Mouse (Mus musculus) intestine, embryonic 15.5 days (tissue): ENCODE measurements around the gene Tfpi. TPM values are rescaled to one million over a fixed set of nuclear protein-coding genes. Genes with fewer than 3 reads are reported as not detected.
"Not testable (repeated sequence)": the region's sequence is repeated elsewhere in the genome, so short reads cannot be mapped to it uniquely, and the experiment has no call there.

Experiments used
- ATAC-seq: fragments of 200-750 bp; cut with Nextera tagmentation; 2 replicates; pipeline ENCODE4 v1.8.0; 2017; ENCODE audit warnings: moderate TSS enrichment, moderate library complexity
- H3K27ac ChIP-seq: fragments of 300-500 bp; sonication (generic); 2 replicates; pipeline ENCODE4 v1.5.1; 2015; ENCODE audit warnings: mild to moderate bottlenecking, inconsistent platforms
- H3K27me3 ChIP-seq: fragments of 300-500 bp; sonication (generic); replicated peaks from 2 replicates; pipeline ENCODE4 v1.6.1; 2015; ENCODE audit warnings: inconsistent platforms
- H3K36me3 ChIP-seq: fragments of 300-500 bp; sonication (generic); 2 replicates; pipeline ENCODE4 v1.6.1; 2015; ENCODE audit warnings: inconsistent platforms
- H3K4me1 ChIP-seq: fragments of 300-500 bp; sonication (generic); replicated peaks from 2 replicates; pipeline ENCODE4 v1.6.1; 2015; ENCODE audit warnings: inconsistent platforms
- H3K4me2 ChIP-seq: fragments of 300-500 bp; sonication (generic); replicated peaks from 2 replicates; pipeline ENCODE4 v1.6.1; 2015; ENCODE audit warnings: mild to moderate bottlenecking, inconsistent platforms
- H3K4me3 ChIP-seq: fragments of 300-500 bp; sonication (generic); replicated peaks from 2 replicates; pipeline ENCODE4 v1.5.1; 2015; ENCODE audit warnings: inconsistent platforms
- H3K9ac ChIP-seq: fragments of 300-500 bp; sonication (generic); 2 replicates; pipeline ENCODE4 v1.6.1; 2015; ENCODE audit warnings: inconsistent platforms
- H3K9me3 ChIP-seq: fragments of 300-500 bp; sonication (generic); 2 replicates; pipeline ENCODE4 v1.6.1; 2016; ENCODE audit warnings: inconsistent platforms
- WGBS: fragments of 180-500 bp; shearing (Covaris S2); methylation state at CpG from one replicate; pipeline ENCODE4 v1.1.7; 2015; 5-methylcytosine and 5-hydroxymethylcytosine counted together
- polyA plus RNA-seq: library from polyadenylated mRNA; unstranded; fragments of >200 nt; fragmentation: Nextera tagmentation; extraction: Ambion mirVana; gene quantifications from 2 replicates; pipeline ENCODE4 v1.2.1, GENCODE M21; 2015

Tfpi gene
- polyA plus RNA-seq, 1 experiment from 2014 or later = 46.9 TPM

DNA sequence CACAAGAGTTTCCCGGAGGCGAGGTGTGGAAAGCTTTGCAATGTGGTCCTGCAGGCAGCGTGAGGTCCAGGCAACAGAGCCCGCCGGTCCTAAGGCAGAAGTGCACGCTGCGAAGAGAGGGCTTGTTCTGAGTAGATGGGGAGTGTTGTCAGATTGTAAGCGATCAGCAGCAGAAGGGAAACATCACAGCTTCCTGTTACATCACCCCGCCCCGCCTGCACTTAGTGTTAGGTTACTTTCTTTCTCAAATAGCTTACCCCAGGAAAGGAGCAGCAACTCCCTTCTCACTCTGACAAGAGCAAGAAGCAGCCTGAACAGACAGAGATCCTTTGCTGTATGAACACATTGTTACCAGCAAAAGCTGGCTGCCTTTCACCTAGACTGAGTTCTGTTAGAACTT lies 51.4 kb downstream of the Tfpi start, which contains the start of gene Calcrl:
TSS of gene Calcrl (minus strand) at position 274 of the 400 bp plus-strand sequence.
- no peaks in the 10 kb centered on the region for H3K4me1 ChIP-seq
- H3K9ac ChIP-seq = peak within 1 kb of the TSS; percentile 30
- ATAC-seq = peak; percentile 95
- no peaks in the 10 kb centered on the region for H3K9me3 ChIP-seq
- H3K27me3 ChIP-seq = no peaks in the 10 kb centered on the region
- H3K4me2 ChIP-seq = peak within 1 kb of the TSS; percentile 64
- H3K36me3 ChIP-seq = no peaks in the 10 kb centered on the region
- 0% methylated on average over 10 of the region's 10 CpGs for WGBS
- peak within 1 kb of the TSS; percentile 74 for H3K27ac ChIP-seq
- H3K4me3 ChIP-seq = peak within 1 kb of the TSS; percentile 41

DNA sequence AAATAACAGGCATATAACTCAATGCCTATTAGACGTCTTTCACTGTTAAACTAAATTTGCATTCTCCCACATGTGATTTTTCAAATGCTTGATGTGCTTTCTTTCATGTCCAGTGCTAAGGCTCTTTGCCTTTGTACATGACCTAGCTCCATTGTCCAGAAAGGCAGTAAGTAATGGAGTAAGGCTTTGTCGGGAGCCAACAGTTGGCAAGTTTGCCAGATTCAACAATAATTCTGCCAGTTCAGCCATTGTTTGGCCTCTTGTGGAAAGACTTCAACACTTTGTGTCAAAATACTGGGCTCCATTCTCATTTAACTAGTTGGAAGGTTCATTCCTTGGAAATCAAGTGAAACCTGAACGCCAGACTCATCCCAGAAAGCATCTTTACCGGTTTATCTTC lies 60.1 kb downstream of the Tfpi start:
- WGBS = 86% methylated on average over 4 of the region's 4 CpGs
- Histone ChIP-seq H3K4me2 (no peak overlapping the region), H3K9ac (no peak overlapping the region), H3K36me3 (no peaks in the 10 kb centered on the region), H3K27me3 (no peaks in the 10 kb centered on the region), H3K4me1 (no peaks in the 10 kb centered on the region), H3K4me3 (no peak overlapping the region), H3K27ac (no peak overlapping the region), H3K9me3 (no peaks in the 10 kb centered on the region)
- no peak for ATAC-seq

DNA sequence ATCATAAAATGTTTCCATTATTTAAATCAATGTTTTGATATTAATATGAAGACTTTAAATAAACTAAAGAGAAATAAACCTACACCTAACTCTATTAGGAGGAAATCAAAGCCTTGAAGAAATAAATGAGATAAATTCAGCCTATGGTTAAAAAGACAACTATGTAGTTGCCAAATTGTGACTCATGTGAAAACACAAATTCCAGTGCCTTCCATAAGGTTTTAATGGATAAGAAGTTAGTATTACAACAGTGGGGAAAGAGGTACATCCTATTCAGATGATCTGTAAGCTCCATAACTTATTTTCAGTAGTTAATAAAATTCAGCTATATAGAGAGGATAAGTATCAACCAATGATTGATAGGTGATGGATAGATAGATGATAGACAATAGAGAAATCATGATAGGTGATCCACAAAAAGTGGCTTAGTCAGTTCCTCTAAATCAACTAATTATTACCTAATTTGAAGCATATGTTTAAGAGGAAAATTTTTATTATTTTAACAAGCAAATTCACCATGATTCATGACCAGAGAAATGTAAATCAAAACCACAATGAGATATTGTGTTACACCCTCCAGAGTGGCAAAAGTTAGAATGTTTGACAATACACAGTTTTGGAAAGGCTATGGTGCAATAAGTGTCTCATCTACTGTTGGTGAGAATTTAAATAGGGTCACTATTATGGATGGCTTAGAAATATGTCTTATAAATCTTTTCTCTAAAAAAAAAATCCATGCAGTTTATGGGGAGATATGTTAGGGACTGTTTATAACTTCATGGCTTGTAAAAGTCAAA lies 66.6 kb downstream of the Tfpi start:
- H3K4me2 ChIP-seq = no peak overlapping the region
- ATAC-seq = no peak
- no peaks in the 10 kb centered on the region for H3K4me1 ChIP-seq
- H3K9me3 ChIP-seq = no peaks in the 10 kb centered on the region
- no peak overlapping the region for H3K9ac ChIP-seq
- H3K27me3 ChIP-seq = no peaks in the 10 kb centered on the region
- no peak overlapping the region for H3K4me3 ChIP-seq
- H3K36me3 ChIP-seq = no peaks in the 10 kb centered on the region
- no peak overlapping the region for H3K27ac ChIP-seq

DNA sequence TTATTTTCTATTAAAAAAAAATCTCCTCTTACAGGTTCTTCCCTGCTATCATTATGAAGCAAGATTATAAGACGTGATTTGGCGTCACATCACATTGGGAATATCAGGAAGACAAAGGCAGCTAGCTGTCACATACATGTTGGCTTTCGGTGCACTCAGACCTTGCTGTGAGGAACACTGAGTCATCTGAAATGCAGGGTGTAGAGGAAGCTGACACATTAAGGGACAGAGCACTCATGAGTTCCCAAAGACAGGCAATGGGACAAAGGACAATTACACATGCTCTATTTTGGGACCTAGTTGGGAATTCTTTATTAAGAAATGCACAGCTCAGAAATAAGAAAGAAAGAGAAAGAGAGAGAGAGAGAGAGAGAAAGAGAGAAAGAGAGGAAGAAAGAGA lies 71.7 kb downstream of the Tfpi start:
- Histone ChIP-seq H3K9ac (no peak overlapping the region), H3K4me2 (no peak overlapping the region), H3K9me3 (no peaks in the 10 kb centered on the region), H3K4me3 (no peak overlapping the region), H3K27ac (no peak overlapping the region), H3K36me3 (no peaks in the 10 kb centered on the region), H3K27me3 (no peaks in the 10 kb centered on the region), H3K4me1 (no peaks in the 10 kb centered on the region)
- WGBS = 94% methylated on average over 3 of the region's 3 CpGs
- no peak for ATAC-seq

DNA sequence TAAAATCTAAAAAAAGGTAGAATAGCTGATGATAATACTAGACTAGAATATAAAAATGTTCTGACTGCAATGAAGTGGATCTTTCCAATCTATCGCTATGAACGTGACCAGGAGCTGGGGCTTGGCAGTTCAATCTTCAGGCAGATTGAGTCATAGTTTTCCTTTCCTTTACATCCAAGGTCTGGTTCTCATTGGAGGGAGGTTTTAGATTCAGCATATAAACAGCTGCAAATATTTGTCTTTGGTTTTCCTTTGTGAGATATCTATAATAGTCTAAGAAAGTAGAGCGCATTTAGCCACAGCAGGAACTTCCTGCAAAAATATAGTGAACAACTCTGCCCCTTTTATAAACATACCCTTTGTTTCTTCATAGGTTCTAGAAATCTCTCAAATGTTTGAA lies 73.9 kb downstream of the Tfpi start:
- ATAC-seq = no peak
- Histone ChIP-seq H3K4me2 (no peak overlapping the region), H3K9ac (no peak overlapping the region), H3K9me3 (no peaks in the 10 kb centered on the region), H3K4me1 (no peaks in the 10 kb centered on the region), H3K27me3 (no peaks in the 10 kb centered on the region), H3K36me3 (no peaks in the 10 kb centered on the region), H3K27ac (no peak overlapping the region), H3K4me3 (no peak overlapping the region)
- 63% methylated on average over 3 of the region's 3 CpGs for WGBS

DNA sequence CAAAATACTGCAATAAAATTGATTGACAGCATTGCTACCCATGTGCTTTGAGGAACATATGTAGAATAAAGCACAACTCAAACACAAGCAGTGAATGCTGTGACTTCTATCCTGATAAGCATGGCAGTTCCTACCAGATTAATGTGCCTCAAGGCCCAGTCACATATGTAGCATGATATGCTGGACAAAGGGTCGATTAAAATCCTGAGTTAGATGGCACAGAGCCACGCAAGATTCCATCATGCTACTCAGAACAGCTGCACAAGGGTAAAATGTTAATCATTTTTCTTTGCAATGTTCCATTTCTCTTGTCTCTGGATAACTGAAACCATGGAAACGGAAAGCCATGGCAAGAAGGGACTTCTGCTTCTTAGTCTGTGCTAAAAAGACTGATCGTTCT lies 80.0 kb downstream of the Tfpi start:
- Histone ChIP-seq H3K27me3 (no peaks in the 10 kb centered on the region), H3K27ac (no peak overlapping the region), H3K36me3 (no peaks in the 10 kb centered on the region), H3K4me2 (no peak overlapping the region), H3K9ac (no peak overlapping the region), H3K4me1 (no peaks in the 10 kb centered on the region), H3K4me3 (no peak overlapping the region), H3K9me3 (no peaks in the 10 kb centered on the region)
- 84% methylated on average over 4 of the region's 4 CpGs for WGBS
- no peak for ATAC-seq

DNA sequence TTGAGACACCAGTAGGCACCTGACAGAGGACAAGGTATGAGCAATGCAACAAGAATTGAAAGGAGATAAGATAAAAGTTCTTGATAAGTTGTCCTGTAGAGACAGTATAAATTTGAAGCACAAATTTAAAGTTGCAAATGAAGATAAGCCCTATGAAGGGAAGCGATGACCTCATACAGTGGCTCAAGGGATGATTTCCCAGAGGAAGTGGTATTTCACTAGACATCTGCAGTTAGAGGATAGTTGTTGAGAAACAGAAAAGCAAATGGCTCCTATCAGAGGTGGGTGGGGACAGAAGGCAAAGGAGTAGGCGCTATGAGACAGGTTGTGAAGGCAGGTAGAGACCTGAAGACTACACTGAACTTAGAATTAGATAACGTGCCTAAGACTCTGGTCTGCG lies 83.3 kb downstream of the Tfpi start:
- Histone ChIP-seq H3K9me3 (no peaks in the 10 kb centered on the region), H3K9ac (no peak overlapping the region), H3K4me1 (no peaks in the 10 kb centered on the region), H3K4me2 (no peak overlapping the region), H3K27me3 (no peaks in the 10 kb centered on the region), H3K27ac (no peak overlapping the region), H3K4me3 (no peak overlapping the region), H3K36me3 (no peaks in the 10 kb centered on the region)
- no peak for ATAC-seq
- 77% methylated on average over 4 of the region's 4 CpGs for WGBS

DNA sequence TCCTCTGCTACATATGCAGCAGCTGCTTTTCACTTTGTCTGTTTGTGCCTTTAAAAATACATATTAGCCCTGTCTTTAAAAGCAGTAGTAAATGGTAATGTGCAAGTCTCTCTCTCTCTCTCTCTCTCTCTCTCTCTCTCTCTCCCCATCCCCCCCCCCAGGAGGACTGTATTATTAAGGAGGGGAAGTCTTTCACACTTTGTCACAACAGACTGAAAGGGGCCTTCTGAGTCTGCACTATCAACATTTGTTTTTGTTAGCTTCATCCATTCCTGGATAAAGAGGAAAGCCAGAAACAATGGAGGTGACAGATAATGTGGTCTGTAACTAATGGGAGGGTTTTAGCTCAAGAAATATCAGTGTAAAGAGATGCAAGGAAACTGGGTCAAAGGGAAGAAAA lies 87.5 kb downstream of the Tfpi start:
- no peak for ATAC-seq
- Histone ChIP-seq H3K4me3 (no peak overlapping the region), H3K36me3 (no peaks in the 10 kb centered on the region)

DNA sequence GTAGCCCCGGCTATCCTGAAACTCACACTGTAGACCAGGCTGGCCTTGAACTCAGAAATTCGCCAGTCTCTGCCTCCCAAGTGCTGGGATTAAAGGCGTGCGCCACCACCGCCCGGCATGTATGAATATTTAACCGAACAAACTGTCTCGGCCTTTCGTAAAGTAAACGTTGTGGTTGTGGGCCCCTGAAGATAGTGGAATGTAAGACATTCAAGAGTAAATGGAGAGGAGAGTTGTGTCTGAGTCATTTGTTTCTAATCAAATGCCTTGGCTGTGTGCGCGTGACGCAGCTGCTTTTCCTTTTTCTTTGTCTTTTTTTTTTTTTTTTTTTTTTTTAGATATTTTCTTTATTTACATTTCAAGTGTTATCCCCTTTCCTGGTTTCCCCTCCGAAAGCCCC lies 88.0 kb downstream of the Tfpi start:
- 81% methylated on average over 14 of the region's 14 CpGs for WGBS
- not testable (repeated sequence) for H3K9ac ChIP-seq, ATAC-seq

More for the DNA sequence above, 87.5 kb downstream of the Tfpi start:
- H3K27me3 ChIP-seq = no peaks in the 10 kb centered on the region
- H3K4me2 ChIP-seq = no peak overlapping the region
- no peaks in the 10 kb centered on the region for H3K9me3 ChIP-seq
- no peaks in the 10 kb centered on the region for H3K4me1 ChIP-seq
- H3K9ac ChIP-seq = no peak overlapping the region
- no peak overlapping the region for H3K27ac ChIP-seq

DNA sequence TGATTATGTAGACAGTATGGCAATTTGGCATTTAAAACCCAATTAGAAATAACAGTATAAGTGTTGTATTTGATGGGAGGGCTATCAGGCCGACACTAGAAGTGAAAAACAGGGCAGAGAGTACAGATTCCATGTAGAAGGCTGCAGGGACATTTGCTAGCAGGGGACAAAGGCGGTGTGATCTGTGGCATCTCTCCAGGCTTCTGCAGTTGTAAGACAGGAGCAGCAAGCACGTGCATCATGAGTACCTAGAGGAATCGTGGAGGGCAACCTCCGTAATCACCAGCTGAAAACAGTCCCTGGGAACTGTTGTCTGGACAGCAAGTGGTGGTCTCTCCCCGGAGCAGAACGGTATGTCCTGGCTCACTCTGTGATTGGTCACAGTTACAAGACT lies 88.6 kb downstream of the Tfpi start:
- Histone ChIP-seq H3K4me2 (no peak overlapping the region), H3K27ac (no peak overlapping the region)
- 77% methylated on average over 7 of the region's 7 CpGs for WGBS

More for the DNA sequence above, 88.0 kb downstream of the Tfpi start:
- H3K27me3 ChIP-seq, H3K27ac ChIP-seq, H3K4me1 ChIP-seq, H3K4me2 ChIP-seq, H3K4me3 ChIP-seq, H3K9me3 ChIP-seq, H3K36me3 ChIP-seq: not testable (repeated sequence)

DNA sequence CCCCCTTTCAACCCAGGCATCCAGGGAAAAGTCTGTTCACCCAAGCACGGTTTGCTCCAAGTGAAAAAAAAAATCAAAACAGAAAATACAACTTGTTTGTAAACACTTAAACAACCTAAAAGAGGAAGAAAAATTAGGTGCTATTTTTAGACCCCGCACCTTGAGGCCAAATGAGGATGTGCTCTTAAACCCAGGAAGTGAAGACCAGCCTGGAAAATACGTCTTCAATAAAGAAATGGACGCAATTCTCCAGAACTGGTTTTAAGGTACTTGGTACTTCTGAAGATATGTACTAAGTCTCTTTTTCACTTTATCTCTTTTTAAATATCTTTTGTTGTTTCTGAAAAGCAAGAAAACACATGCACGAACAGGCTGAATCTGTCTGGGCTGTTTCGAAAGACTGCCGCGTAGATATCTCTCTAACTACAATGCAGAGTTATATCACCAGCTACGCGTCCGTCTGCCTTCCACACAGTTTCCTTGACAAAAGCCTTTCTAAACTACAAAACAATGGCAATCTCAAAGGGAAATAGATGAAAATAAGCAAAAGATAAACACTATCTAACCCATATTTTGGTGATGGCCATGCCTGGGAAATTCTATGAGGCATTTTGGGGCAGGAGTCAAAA lies 89.1 kb downstream of the Tfpi start:
- Histone ChIP-seq H3K27me3 (no peaks in the 10 kb centered on the region), H3K9me3 (no peaks in the 10 kb centered on the region), H3K4me3 (no peak overlapping the region), H3K36me3 (no peaks in the 10 kb centered on the region), H3K4me1 (no peaks in the 10 kb centered on the region), H3K27ac (no peak overlapping the region), H3K9ac (no peak overlapping the region), H3K4me2 (peak overlapping the region; percentile 27; the same call in 1 of the 2 replicates)
- no peak for ATAC-seq
- WGBS = 68% methylated on average over 11 of the region's 11 CpGs

More for the DNA sequence above, 88.6 kb downstream of the Tfpi start:
- Histone ChIP-seq H3K27me3 (no peaks in the 10 kb centered on the region), H3K9me3 (no peaks in the 10 kb centered on the region), H3K36me3 (no peaks in the 10 kb centered on the region), H3K4me3 (no peak overlapping the region), H3K9ac (no peak overlapping the region), H3K4me1 (no peaks in the 10 kb centered on the region)
- no peak for ATAC-seq

DNA sequence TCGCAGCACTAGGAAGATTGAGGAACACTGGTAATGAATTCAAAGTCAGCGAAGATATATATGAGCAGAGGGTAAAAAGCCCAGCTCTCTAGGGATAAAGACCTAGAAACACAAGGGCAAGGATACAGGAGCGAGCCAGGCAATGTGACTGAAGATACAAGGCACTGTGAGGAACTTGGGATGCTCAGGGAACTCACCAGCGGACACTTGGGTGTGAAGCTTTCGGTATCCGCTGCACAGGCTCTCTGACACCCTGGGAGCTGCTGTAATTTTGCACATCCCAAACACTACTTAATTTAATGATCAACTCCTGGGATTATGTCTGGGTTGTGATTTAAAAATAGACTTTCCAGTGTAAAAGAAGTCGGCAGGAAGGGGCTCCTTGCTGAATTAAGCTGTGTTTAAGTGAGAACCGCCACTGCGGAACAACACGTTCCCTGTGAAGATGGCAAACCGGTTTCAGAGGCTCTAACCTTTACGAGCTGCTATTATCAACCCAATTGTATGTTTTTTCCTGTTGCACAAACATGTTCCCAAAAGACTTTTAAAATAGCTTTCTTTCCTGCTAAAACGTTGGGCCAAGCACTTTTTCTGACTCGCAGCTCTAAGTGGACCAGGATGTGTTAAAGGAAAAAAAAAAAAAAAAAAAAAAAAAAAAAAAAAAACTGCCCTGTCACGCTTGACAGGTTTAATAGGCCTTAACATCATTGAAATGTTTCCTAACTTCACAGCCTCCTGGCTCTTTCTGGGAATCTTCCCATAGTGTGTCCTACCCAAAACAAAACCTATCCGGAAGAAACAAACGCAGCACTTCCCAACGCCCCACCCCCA lies 89.8 kb downstream of the Tfpi start:
- H3K4me2 ChIP-seq = peak overlapping the region; percentile 27
- H3K4me3 ChIP-seq = no peak overlapping the region
- H3K4me1 ChIP-seq = no peaks in the 10 kb centered on the region
- H3K9ac ChIP-seq = no peak overlapping the region
- H3K27me3 ChIP-seq = no peaks in the 10 kb centered on the region
- peak; percentile 41; the same call in 1 of the 2 replicates for ATAC-seq
- 48% methylated on average over 18 of the region's 18 CpGs for WGBS
- H3K36me3 ChIP-seq = no peaks in the 10 kb centered on the region
- no peak overlapping the region for H3K27ac ChIP-seq
- H3K9me3 ChIP-seq = no peaks in the 10 kb centered on the region
